Mouse (Mus musculus): Measurements from ENCODE around the gene Adcyap1r1.

GRCm38 (mm10) chr6:55470691-55471090, 18.9 kb downstream of the Adcyap1r1 start:
- TF ChIP-seq CHD2 (IDR thresholded peaks at IDR 0.05; ENCODE audit: low read length) (no peak), ELF1 (IDR thresholded peaks at IDR 0.05; ENCODE audit: low read depth, low read length) (no peak), EP300 (IDR thresholded peaks at IDR 0.05; ENCODE audit: low read length) (no peak), CHD1 (IDR thresholded peaks at IDR 0.05; ENCODE audit: low read depth, low read length) (no peak), POLR2A (IDR thresholded peaks at IDR 0.05; ENCODE audit: low read depth, low read length) (no peak), NRF1 (IDR thresholded peaks at IDR 0.05; ENCODE audit: low read depth, low read length) (no peak), RAD21 (IDR thresholded peaks at IDR 0.05; ENCODE audit: low read depth, low read length) (no peak), TBP (conservative IDR thresholded peaks at IDR 0.05; ENCODE audit: low read depth, low read length) (no peak), HCFC1 (IDR thresholded peaks at IDR 0.05; ENCODE audit: low read depth, low read length) (no peak)

Data from CH12.LX (cell line).